Mouse (Mus musculus) embryonic fibroblast, embryonic 13.5 days (primary cell): ENCODE data around the gene Zfhx2.

ENCODE experiments used
- CTCF ChIP-seq: IDR thresholded peaks from 2 replicates; pipeline ENCODE4 v1.5.1; 2011; ENCODE audit warnings: mild to moderate bottlenecking, control low read depth, low read length, moderate library complexity, borderline replicate concordance; ENCODE audit not compliant: insufficient read depth
- POLR2A ChIP-seq: IDR thresholded peaks from 2 replicates; pipeline ENCODE4 v1.6.1; 2011; ENCODE audit warnings: low read depth, mild to moderate bottlenecking, control low read depth, low read length, moderate library complexity

GRCm38 (mm10) chr14:55083481-55083880, 8.6 kb downstream of the Zfhx2 start:
- TF ChIP-seq CTCF (no peak), POLR2A (no peak)
